Mouse (Mus musculus): Measurements from ENCODE around the gene Zmiz1. TPM values are rescaled to one million over a fixed set of nuclear protein-coding genes. Genes with fewer than 3 reads are reported as not detected.

Gene Zmiz1
- total RNA-seq, 4 experiments from 2014 or later, result 90.3 to 192 (median 125) TPM

DNA sequence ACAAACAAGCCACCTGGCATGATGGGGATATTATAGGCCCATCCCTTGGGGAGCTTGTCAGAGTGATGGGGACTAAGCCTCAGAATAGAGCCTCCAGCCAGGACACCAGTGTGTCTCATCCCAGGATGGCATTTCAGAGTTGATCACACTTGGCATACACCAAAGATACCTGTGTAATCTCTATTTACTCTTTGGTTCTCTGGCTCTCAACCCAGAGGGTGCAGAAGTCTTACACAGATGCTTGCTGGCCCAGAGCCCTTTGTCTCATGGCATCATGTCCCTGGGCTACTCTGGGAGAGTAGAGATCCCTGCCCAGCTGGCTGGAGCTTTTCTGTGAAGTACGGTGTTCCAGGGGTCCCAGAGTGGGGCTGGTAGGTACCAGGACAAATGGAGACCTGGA, 78.4 kb downstream of the Zmiz1 start:
- no peak for DNase-seq

DNA sequence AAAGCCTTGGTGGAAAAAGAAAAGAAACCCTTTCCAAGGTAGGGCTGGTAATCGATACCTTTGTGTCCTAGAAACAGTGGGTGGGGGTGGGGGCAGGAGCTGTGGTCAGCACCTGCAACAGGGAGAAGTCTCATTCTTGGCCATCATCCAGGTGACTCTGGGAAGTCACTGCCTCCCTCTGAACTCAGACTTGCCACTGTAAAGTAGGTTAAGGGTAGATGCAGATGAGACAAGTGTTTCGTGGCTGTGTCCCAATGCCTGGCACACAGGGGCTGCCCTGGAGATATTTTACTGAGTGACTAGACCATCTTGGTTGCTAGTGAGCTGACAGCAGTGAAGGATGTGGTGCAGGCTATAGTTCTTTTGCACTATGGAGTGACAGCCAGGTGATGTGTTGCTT, 79.5 kb downstream of the Zmiz1 start:
- DNase-seq, result no peak

DNA sequence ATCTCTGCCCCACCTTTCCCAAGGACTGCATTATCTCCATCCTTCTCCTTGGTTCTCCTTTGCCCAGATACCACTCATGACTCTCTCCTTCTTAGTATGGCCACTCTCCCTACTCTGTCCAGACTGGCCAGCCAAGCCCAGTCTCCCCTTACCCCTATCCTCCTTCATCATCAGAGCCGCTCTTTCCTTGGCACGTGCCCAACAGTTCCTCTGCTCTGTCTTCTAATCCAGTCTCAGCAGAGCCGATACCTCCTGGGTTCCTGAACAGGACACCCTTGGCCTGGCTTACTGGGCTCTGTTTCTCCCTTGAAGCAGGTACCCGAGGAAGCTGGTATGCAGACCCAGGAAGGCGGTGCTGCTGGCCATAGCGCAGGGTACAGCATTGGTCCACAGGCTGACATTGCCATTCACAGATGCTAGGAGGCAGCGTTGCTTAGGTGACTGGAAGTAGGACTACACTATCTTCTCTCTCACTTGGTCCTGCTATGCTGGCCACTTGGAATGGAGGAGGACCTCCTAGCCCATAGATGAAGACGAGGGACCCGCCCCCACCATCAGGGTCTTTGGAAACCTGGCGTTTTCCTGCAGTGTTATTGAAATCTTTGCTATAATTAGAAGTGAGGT, 80.6 kb downstream of the Zmiz1 start:
- DNase-seq, result no peak

DNA sequence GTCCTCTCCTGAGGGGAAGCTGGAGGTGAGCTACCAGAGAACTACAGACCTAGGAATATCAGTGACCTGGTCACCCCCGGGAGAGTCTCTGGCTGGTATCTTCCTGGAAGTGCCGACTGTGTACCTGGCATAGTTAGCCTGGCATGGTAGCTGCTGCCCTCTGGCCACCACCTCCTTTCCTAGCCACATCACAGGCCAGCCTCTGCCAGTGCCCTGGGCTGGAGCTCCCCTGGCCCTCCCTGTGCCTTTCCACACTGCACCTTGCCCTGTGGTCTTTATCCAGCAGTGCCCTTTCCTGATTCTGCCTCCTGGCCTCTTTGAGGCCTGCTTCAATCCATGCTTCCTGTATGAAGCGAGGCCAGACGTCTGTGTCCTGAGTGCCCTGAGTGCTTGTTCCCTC, 81.2 kb downstream of the Zmiz1 start:
- DNase-seq, result no peak

DNA sequence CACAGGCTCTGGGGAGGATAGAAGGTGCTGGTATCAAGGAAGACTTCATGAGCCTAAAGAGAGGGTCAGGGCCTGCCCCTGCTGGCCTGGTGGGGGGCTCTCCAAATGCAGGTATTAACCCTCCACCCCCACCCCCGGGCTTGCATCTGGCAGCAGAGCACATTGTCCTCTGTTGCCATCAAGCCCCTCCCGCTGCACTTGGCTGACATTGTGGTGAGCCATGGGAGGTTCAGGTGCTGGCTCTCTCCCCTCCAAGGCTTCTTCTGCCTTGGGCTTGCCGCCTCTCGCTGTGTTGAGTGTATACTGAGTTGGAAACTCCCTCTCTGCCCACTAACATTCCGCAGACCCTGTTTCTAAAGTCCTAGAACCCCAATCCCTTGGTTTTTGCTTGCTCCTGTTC, 82.2 kb downstream of the Zmiz1 start:
- no peak for DNase-seq

DNA sequence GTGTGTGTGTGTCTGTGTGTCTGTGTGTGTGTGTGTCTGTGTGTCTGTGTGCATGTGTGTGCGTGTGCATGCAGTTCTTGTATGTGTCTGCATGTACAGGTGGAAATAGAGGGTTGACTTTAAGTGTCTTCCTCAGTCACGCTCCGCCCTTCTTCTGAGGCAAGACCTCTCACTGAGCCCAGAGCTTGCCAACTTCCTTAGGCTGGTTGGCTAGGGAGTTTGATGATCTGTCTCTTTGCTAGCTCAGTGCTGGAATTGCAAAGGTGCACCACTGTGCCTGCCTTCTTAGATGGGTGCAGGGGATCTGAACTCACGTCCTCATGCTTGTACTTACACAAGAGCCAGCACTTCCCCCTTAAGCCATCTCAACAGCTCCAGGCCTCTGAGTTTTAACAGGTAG, 84.1 kb downstream of the Zmiz1 start:
- no peak for DNase-seq

DNA sequence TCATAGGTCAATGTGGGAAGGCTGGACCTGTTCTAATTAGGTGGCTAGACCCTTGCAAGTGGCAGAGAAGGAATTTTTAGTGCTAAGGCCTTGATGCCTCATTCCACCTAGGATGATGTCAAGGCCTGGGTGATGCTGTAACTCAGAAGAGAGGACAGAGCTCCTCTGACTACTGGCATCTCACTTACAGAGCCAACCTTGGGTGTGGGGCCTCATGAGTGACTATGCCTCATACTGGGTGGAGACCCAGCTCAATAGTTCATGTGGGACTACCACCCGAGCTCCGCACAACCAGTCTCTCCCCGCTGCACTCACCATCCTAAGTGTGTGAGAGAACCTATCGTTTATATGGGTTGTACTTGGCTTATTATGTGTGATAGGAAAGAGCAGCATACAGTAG, 84.9 kb downstream of the Zmiz1 start:
- no peak for DNase-seq

DNA sequence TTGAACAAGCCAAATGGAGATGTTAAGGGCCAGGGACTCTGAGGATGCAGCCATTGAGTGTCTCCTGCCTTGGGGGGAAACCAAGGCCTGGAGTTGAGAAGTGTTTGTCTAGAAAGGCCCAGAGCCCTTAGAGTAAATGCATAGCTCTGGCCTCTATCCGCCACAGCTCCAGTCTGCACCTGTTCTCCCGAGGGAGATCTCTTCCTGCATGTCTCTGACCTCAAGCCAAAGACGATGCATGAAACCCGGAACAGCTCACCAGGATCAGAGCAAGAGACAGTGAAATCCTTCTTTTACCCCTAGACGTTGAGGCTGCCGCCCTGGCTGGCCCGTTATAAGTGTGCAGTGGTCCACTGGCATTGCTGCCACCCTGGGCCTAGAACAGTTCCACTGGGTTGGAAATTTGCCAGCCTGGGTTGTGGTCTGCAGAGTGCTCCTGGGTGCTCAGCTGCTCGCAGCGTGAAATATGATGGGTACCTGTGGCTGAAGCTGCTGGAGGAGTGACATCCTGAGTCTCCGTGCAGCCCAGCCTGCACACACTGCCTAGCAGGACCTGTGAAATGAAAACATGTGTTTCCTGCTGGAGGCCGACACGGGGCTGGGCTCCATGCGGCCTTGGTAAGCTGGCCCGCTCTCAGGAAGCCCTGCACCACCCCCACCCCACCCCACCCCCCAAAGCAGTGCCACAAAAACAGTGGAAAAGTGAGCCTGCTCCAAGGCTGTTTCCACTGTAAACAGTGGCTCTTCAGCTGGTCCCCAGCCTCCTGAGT, 88.1 kb downstream of the Zmiz1 start:
- no peak for DNase-seq

DNA sequence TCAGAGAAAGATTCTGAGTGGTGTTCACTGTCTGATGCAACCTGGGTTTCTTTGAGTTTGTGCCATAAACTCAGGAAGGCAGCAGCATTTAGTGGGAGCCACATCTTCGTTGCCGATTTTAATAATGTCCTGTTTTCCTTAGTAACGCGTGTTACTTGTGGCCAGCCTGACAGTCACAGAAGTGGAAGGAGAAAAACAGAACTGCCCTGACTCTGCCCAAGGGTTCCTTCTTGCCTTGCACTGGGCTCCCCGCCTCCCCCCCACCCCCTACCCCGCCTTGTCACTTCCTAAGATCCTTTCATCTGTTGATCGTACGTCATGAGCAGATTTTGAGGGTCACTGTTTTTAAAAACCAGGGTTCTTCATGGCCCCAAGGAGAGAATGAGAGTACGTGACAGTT, 88.9 kb downstream of the Zmiz1 start:
- no peak for DNase-seq

DNA sequence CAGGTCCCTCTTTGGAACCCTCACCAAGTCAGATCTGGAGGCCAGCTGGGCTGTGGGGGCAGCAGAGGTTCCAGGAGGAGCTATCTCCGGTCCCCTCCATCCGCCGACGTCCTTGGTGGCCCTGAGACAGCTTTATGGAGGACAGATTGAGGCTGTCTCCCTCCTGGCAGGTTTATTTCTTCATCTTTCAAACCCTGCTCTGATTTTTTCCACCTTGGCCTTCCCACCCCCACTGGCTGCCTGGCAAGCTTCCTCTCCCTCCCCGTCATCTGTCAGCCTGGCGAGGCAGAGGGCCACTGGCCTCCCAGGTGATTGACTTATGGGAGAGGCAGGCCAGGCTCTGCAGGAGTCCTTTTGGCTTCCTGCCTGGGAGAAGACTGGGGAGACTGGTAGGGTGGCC, 89.7 kb downstream of the Zmiz1 start:
- peak; percentile 89 for DNase-seq

DNA sequence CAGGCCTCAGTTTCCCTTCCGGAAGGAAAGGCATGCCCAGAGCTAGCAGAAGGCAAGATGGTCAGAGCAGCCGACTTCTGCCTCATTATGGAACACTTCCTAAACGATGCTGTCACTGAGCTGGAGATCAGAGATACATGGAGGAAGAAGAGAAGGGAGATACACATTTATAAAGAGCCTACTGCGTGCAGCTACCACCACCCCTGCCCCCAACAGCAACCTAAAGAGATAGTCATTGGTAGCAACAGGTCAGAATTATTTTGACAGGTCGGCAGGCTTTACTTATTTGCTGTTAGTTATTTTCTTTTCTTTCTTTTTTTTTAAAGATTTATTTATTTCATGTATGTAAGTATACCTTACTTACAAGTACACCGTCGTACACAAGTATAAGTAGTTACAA, 90.1 kb downstream of the Zmiz1 start:
- no peak for DNase-seq

DNA sequence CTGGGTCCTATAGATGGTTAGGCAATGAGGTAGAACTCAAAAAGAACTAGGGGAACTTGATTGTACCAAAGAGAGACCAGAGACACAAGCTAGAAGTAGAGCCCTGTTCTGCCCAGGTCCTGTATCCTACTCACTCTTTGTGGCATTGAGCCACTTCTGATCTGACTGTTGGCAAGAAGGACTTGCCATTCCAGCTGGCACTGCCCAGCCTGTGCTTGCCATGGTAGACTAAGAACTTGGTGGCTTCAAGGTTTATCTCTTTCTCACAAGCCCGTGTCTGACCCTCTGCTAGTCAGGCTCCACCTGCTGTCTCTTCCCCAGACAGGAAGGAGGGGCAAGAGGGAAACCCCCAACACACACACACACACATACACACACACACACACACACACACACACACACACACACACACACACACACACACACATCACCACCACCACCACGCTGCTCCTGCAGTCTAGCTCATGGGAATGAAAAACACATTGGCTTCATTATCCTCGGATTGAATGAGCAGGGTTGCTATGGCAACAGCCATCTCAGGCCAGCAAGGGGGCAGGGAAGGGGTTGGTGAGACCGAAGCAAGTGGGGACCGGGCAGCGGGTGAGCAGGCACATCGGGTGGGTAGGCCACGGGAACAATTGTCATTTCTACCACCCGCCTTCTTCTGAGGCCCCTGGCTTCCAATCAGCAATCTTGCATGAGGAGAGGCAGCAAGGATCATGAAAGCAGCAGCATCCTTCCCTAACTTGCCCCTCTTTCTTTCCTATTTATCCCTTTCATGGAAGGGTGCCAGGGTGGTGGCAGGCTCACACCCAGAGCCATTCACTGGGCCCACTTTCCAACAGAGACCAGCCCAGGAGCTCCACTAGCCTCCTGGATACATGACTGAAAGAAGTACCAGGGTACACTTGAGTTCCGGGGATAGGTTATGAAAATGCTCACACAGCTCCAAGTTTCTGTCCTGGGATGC, 91.2 kb downstream of the Zmiz1 start:
- DNase-seq, result no peak

DNA sequence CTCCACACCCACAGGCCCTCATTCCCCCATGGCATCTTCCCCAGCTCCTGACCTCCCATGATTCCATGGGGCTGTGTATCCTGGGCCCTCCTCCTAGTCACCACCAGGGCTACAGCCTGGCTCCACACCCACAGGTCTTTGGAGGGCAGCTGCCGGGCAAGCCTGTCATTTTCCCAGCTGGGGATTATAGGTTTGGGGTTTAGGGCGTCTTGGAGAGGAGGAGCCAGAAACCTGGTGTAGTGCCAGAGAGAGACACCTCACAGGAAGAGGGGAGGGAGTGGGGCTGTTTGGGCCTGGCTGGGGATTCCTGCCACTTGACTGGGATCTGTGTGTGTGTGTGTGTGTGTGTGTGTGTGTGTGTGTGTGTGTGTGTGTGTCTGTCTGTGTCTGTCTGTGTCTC, 92.7 kb downstream of the Zmiz1 start:
- DNase-seq, result no peak

DNA sequence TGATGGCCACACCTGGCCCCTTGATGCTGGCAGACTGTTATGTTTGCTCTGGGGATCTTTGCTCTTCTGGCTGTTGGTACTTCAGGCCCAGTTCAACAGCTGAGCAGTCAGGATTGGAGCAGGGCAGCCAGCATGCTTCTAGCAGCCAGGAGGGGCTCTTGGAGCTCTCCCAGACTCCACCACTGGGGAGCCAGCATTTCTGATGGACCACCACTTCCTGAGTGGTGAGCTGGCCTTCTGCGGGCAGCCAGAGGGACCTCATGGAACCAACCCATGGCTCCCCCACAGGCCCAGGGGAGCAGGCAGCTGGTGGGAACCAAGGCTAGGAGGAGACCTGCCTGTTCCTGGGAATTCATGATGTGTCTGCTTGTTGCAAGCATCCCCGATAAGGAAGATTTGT, 94.4 kb downstream of the Zmiz1 start:
- DNase-seq, result no peak

DNA sequence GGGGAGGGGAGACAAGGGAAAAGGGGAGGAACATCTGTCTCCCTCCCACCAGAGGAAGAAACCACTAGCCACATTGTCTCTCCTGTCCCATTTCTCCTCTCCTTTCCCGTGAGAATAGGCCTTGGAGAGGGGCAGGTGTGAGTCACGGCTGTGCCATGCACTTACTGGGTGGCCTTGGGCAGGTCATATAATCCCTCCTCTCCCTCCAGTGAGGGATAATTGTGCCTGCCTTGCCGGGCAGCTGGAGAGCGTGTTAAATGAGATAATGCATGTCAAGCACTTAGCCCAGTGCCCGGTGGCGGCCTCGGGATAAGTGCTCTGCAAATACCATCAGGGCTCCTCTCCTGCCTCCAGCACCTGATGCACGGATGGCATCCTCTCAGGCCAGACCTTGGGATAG, 95.8 kb downstream of the Zmiz1 start:
- DNase-seq, result peak; percentile 52

DNA sequence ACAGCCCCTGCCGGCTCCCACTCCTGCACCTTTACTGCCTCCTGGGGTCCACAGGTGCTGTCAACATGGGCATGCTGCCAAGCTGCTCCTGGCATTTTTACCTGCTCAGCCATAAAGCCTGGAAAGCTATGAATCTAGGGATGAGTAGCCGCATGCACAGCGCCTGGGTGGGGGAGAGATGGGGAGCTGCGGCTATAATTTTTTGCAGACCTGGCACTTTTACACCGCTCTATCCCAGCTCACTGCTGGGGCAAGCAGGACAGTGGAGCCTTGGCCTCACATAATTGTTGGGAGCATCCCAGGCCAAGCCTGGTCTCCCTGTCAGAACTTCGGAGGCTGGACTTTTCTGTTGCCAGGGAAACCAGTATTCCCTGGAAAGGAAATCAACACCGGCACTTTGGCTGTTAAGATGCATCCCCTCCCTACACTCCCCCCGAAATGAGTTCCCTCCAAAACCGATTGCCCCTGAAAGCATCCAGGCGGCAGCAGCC, 96.4 kb downstream of the Zmiz1 start:
- no peak for DNase-seq

DNA sequence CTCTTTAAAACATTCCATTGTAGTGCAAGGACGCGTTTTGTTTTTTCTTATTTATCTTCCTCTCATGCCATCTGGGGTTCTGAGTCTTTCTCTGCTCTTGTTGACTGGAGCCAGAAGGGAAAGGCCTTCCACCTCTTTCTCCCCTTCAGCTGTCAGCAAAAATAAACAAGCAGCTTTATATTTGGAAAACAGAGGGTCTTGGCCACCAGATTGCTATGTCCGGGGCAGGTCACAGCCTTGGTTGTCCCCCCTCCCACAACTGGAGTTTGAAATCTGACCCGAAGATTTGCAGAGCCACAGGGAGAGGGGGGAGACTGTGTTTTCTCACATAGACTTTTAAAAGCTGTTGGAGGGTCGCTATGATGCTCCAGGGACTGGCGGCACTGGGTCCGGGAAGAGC, 96.9 kb downstream of the Zmiz1 start:
- DNase-seq, result no peak

DNA sequence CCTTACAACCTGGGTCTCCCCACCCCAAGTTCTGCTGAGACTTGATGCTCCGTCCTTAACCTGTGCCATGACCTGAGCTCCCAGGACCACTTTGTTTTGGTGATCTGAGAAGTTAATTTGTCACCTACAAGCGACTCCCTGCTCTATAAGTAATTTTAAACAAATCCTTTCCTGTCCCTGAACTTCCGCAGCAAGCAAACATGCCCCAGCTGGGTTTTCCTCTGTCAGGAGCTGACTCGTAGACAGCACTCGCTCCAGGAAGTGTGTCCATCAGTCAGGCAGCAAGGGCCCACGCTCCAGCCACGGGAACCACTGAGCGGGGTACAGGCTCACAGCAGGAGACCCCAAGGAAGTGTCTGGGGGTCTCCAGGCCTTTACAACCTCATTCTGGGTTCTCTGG, 98.0 kb downstream of the Zmiz1 start:
- no peak for DNase-seq

DNA sequence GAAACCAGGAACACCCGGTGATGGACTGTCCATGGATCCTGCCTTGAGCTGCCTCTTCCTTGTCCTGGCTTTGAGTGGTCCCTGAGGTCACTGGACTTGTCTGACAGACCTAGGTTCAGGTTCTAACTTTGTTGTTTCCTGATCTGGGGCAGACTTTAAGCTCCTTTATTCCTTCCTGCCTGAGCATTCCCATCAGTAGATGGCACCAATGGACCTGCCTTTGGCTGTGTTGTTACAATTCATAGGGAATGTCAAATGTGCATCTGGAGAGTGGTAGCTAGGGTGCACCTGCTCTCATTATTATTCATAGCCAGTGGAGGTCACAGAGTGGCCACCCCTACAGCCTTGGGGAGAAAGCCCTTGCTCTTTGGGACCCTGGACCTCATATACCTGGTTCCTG, 99.5 kb downstream of the Zmiz1 start:
- DNase-seq, result no peak

DNA sequence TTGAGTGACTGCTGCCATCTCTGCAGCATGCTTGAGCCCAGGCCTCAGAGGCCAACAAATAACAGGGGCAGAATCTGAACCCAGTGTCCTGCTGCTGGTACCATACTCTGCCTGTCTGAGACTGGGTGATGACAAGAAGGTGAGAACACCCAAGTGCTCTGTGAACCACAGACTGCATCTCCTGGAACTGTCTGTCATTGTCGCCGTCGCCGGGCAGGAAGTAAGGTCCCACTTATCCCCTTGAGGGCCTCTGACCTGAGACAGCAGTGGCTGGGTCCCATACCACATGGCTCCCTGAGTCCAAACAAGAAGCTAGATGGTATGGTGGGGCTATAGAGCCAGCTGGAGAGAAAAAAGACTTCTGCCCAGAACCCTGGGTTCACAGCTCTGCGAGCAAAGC, 100.9 kb downstream of the Zmiz1 start:
- DNase-seq, result no peak

DNA sequence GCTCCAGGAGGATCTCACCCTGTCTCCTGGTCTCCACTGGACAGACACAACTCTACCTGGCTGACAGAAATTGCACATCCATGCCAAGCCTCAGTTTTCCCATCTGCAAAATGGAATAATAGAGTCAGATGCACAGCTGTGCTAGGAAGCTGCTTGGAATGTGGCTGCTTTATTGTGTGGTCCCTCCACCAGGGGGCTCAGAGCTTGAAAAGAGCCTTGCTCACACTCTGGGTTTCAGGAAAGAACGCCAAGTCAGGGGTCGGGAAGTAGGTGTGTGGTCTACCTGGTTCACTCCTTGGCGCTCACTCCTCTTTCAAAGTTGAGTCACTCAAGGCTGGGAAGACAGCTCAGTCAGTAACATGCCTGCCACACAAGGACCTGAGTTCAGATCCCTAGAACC, 101.9 kb downstream of the Zmiz1 start:
- no peak for DNase-seq

DNA sequence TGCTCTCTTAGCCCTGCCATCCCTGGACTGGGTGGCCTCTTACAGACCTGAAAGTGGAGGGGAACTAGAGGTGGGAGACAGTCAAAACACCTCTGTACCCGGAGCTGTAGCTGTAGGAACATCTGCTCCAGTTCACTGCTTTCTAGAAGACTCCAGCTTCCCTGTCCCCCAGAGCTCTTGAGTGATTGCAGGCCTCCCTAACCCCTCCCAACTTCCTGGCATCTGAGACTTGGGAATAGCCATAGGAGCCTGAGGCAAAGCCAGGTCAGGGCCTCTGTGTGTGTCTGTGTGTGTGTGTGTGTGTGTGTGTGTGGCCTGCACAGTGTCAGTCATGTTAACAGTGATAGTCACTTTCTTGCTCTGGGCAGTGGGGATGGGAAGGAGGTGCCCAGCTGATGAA, 102.7 kb downstream of the Zmiz1 start:
- no peak for DNase-seq

DNA sequence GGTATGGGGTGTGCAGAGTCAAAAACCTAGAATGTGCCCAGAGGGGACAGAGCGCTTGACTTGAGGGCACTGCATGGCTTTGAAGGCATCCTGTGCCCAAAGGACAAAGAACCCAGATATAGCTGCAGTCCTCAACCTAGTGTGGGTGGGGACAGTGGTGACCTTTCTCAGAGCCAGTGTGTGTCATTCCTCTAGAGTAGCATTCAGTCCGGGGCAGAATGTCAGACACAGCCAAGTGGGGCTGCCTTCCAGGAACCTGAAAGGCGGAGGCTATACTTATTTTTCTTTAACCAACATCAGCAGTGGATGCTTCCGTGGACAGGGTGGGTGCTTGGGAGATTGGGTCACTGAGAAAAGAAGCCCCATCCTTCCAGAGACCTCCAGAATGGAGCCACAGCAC, 103.5 kb downstream of the Zmiz1 start:
- no peak for DNase-seq

All from adrenal gland, adult 8-10 months (tissue).